Mouse (Mus musculus): ENCODE measurements around the gene Gm10190. TPM values are rescaled to one million over a fixed set of nuclear protein-coding genes. Genes with fewer than 3 reads are reported as not detected.
"Not testable (repeated sequence)": the region's sequence is repeated elsewhere in the genome, so short reads cannot be mapped to it uniquely, and the experiment has no call there.

The Gm10190 gene
- total RNA-seq (2018; cell fraction: chromatin; rRNA removed), result not detected
- total RNA-seq (2018; cell fraction: cytosol; rRNA removed), result not detected
- not detected for total RNA-seq (2018; cell fraction: nucleus; rRNA removed)
- polyA plus RNA-seq (2018), result not detected in 3 replicates

DNA sequence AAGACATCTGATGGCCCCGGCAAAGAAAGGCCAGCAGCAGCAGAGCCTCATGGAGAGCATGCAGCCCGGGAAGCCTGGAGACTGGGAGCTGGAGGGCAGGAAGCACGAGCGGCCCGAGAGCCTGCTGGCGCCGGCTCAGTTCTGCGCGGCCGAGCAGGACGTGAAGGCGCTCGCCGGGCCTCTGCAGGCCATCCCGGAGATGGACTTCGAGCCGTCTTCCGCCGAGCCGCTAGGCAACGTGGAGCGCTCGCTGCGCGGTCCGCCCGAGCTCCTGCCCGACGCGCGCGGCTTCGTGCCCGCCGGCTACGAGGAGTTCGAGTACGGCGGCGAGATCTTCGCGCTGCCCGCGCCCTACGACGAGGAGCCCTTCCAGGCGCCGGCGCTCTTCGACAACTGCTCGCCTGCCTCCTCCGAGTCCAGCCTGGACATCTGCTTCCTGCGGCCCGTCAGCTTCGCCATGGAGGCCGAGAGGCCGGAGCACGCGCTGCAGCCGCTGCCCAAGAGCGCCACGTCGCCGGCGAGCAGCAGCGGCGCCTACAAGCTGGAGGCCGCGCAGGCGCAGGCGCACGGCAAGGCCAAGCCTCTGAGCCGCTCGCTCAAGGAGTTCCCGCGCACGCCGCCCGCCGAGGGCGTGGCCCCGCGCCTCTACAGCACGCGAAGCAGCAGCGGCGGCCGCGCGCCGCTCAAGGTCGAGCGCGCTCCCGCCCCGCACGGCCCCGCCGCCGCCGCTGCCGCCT, at the start of gene Gm10190:
Gene Gm10190, minus strand, starts transcription at position 553 of the 737 bp plus-strand sequence.
- WGBS (ENCODE audit: missing documents), result 8% methylated on average over 100 of the region's 102 CpGs
- no peak within 1 kb of the TSS for H3K4me3 ChIP-seq (ENCODE audit: inconsistent target)
- H3K27ac ChIP-seq, result no peak within 1 kb of the TSS
- H3K79me2 ChIP-seq (ENCODE audit: inconsistent target), result no peaks in the 10 kb centered on the region
- H3K36me3 ChIP-seq (ENCODE audit: inconsistent target), result no peaks in the 10 kb centered on the region

DNA sequence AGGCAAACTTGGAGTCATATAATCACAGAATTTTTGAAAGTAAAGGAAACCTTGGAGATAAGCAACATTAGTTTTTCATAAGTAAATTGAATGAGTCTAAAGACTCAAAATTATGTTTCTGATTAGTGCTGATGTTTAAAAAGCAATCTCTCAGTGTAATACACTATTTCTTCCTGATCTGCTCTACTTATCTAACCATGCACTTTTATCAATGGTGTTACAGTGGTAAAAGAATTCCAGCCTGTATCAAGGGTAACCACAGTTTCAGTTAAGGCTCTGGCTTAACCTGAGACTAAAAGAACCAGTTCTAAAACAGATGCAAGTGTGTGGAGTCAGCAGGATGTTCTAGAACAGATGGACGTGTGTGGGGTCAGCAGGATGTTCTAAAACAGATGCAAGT, 47.7 kb upstream of the Gm10190 start:
- Histone ChIP-seq H3K79me2 (ENCODE audit: inconsistent target) (no peaks in the 10 kb centered on the region), H3K36me3 (ENCODE audit: inconsistent target) (peaks cover 35% of the 10 kb centered on the region), H3K27ac (no peak overlapping the region), H3K4me3 (ENCODE audit: inconsistent target) (no peak overlapping the region)
- WGBS (ENCODE audit: missing documents), result 86% methylated on average over 1 of the region's 1 CpGs

DNA sequence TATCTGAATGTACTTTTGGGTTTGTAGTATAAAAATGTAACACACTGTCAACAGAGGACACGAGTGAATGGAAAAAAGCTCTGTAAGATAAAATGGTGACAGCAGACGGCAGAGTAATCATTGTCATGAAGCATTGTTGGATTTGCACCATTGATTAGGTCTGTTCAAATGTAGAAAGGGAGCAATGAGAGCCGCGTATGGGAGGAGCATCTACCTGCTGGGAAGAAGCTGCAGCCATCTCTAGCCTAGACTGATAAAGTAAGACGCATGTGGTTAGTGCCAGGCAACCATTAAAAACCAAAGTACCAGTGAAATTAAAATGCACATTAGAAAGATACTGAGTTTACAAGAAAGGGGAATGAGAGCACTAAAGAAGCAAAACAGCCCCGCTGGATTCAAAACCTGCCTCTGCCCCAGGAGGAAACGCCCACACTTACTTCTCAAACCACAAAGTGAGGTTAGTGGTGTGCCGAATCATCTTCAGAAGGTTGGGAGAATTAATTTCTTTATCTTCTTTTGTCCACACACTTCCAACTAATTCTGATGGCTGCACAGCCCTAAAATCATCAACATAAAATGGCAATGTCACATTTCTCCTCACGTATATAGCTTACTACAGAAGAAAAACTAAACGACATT, 45.4 kb upstream of the Gm10190 start:
- no peaks in the 10 kb centered on the region for H3K79me2 ChIP-seq (ENCODE audit: inconsistent target)
- H3K36me3 ChIP-seq (ENCODE audit: inconsistent target), result peaks cover 50% of the 10 kb centered on the region
- no peak overlapping the region for H3K4me3 ChIP-seq (ENCODE audit: inconsistent target)
- no peak overlapping the region for H3K27ac ChIP-seq
- 75% methylated on average over 10 of the region's 10 CpGs for WGBS (ENCODE audit: missing documents)

DNA sequence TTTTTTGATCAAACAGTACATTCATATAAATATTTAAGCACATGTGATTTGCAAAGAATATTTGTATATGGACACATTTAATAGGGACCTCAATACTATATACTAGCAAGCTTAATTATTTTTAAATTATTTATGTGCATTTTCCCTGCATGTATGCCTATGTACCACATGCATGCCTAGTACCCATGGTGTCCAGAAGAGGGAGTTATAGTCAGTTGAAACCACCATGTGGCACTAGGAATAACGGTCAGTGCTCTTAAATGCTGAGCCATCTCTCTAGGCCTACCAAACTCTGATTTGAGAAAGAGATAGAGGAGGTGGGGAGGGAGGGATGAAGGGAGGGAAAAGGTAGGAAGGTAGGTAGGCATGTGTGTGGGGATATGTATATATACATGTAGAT, 37.8 kb upstream of the Gm10190 start:
- H3K79me2 ChIP-seq (ENCODE audit: inconsistent target), result no peaks in the 10 kb centered on the region
- 78% methylated on average over 1 of the region's 1 CpGs for WGBS (ENCODE audit: missing documents)
- no peak overlapping the region for H3K4me3 ChIP-seq (ENCODE audit: inconsistent target)
- no peak overlapping the region for H3K27ac ChIP-seq
- peaks cover 74% of the 10 kb centered on the region for H3K36me3 ChIP-seq (ENCODE audit: inconsistent target)

DNA sequence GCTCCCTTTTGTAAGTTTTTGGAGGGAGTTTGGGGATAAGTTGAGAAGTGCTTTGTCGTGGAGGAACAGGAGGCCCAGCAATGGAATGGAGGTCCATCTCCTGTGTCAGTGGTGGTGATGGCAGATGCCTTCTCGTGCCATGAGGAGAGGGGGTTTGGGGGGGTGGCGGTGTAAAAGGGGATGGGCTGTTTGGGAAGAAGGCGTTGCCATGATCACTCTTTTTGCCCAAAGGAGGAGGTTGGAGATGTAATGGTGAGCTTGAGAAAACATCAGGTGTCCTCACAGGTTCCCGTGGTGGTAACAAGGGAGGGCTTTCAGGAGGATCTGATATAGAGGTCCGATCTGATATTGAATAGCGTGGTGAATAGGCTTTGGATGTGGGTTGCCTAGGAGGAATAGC, 24.9 kb upstream of the Gm10190 start:
- H3K4me3 ChIP-seq (ENCODE audit: inconsistent target), result no peak overlapping the region
- WGBS (ENCODE audit: missing documents), result 96% methylated on average over 7 of the region's 7 CpGs
- peaks cover 20% of the 10 kb centered on the region; the same call in 1 of the 2 replicates for H3K36me3 ChIP-seq (ENCODE audit: inconsistent target)
- no peaks in the 10 kb centered on the region for H3K79me2 ChIP-seq (ENCODE audit: inconsistent target)
- no peak overlapping the region for H3K27ac ChIP-seq

DNA sequence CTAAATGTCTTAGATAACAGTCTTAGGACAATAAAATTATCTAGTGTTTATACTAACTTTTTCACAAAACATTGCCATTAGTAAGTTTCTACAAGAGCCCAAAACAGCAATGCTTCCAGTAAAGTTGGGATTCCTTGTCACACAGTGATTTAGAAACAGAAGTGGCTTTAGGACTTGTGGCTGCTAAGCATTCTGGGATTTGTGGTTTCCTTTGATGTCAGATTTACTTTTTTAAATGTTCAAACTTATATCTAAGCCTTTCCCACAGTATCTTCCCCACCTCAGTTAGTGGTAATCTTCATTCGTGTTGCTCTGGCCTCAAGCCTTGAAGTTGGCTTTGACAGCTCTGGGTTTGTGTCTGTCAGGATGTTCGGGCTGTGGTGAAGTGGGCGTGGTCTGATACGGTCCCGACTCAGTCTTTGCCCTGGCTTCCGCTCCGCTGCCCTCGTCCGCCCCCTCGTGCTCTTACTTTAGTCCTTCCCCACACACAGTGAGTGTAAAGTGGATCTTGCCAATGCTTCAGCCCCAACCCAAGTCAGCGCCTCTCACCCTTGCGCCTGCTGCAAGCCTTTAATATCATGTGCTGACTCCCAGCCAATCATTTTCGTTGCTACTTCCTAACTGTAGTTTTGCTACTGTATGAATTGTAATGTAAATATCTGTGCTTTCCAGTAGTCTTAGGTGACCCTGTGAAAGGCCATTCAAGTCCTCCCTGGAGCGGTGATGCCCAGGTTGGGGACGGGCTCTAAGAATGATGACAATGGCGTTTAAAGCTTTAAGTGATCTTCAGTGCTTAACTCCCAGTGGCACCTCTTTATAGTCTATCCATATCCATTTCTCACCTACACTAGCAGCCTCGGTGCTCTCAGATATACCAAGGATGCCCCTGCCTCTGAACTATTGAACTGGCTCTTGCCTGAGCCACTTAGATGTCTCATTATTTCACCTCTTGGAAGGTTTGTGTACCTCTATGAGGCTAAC, 18.4 kb upstream of the Gm10190 start:
- Histone ChIP-seq H3K4me3 (ENCODE audit: inconsistent target) (peak overlapping the region; percentile 35), H3K27ac (0 out of 2 replicates have a peak overlapping the region, but pooled peaks have one; percentile 7), H3K79me2 (ENCODE audit: inconsistent target) (no peaks in the 10 kb centered on the region), H3K36me3 (ENCODE audit: inconsistent target) (no peaks in the 10 kb centered on the region)
- 25% methylated on average over 15 of the region's 17 CpGs for WGBS (ENCODE audit: missing documents)

DNA sequence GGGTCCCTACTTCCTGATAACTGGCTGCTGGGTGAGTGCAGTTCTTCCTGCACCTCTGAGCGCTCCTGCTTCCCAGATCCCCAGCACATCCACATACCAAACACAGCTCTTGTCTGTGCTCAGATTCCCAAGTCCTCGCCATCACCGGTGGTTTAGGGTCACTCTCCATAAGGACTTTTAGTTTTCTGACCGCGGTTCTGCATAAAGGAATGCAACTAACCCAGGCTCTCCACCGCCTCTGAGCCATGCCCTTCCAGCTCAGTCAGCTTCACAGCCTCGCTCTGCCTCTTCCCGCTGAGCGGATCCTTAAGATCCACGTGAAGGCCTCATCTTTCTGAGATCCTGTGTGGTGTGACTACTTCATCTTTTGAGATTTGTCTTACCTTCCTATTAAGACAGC, 16.7 kb upstream of the Gm10190 start:
- 94% methylated on average over 10 of the region's 10 CpGs for WGBS (ENCODE audit: missing documents)

DNA sequence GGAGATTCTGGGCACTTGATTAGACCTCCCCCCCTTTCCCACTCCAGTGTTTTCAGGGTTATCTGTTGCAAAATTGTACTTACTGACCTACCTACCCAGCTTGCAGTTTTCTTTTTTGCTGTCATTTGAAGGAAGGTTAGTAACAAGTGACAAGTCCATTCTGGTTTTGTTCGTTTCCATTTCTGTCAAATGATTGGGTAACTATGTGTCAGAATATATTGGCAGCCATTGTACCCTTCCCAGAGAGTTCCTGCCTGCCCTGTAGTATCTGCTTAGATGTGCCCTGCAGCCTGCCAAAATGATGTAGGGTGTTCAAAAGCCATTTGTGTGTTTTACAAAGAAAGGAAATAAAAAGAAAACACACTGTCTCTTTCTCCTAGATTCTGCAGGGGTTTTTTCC, 12.3 kb upstream of the Gm10190 start:
- Histone ChIP-seq H3K79me2 (ENCODE audit: inconsistent target) (no peaks in the 10 kb centered on the region), H3K4me3 (ENCODE audit: inconsistent target) (no peak overlapping the region), H3K27ac (no peak overlapping the region), H3K36me3 (ENCODE audit: inconsistent target) (no peaks in the 10 kb centered on the region)
- 50% methylated on average over 1 of the region's 1 CpGs for WGBS (ENCODE audit: missing documents)

More for the DNA sequence above, 16.7 kb upstream of the Gm10190 start:
- Histone ChIP-seq H3K79me2 (ENCODE audit: inconsistent target) (no peaks in the 10 kb centered on the region), H3K4me3 (ENCODE audit: inconsistent target) (no peak overlapping the region), H3K36me3 (ENCODE audit: inconsistent target) (no peaks in the 10 kb centered on the region), H3K27ac (no peak overlapping the region)

DNA sequence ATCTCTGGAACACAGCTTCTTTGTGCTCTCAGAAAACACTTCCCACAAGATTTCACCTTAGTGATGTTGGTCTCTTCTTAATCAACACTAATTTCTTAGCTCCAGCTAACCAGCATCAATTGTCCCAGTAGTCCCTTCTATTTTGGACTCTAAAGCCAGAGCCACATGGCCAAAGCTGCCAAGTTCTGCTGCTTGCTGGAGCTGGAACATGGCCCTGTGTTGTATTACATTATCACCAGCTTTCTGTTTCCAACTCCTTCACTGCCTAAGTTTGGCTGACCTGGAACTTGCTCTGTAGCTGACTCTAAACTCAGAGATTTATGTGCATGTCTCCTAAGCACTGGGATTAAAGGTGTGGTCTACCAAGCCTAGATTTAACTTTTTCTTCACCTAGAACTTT, 5.0 kb upstream of the Gm10190 start:
- not testable (repeated sequence) for H3K79me2 ChIP-seq (ENCODE audit: inconsistent target); H3K4me3 ChIP-seq (ENCODE audit: inconsistent target)

DNA sequence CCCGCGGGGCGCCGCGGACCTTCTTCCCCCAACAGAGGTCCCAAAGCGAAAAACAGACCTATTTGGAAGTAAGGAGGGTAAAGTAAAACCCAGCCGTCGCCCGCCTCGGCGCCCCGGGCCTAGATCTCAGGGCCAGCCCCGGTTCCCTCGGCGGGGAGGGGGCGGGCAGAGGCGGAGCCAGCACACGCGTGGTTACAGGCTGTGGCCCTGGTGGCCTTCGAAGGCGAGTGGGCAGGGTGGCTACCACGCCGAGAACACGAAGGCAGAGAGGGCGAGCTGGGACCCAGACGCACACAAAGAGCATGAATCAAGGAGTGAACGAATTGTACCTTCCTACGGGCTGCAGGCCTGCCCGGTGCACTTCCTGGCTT, 370 bp upstream of the Gm10190 start:
- 34% methylated on average over 29 of the region's 29 CpGs for WGBS (ENCODE audit: missing documents)
- Histone ChIP-seq H3K79me2 (ENCODE audit: inconsistent target) (no peaks in the 10 kb centered on the region), H3K36me3 (ENCODE audit: inconsistent target) (no peaks in the 10 kb centered on the region), H3K27ac (no peak overlapping the region), H3K4me3 (ENCODE audit: inconsistent target) (no peak overlapping the region)

More for the DNA sequence above, 5.0 kb upstream of the Gm10190 start:
- not testable (repeated sequence) for H3K36me3 ChIP-seq (ENCODE audit: inconsistent target); H3K27ac ChIP-seq

DNA sequence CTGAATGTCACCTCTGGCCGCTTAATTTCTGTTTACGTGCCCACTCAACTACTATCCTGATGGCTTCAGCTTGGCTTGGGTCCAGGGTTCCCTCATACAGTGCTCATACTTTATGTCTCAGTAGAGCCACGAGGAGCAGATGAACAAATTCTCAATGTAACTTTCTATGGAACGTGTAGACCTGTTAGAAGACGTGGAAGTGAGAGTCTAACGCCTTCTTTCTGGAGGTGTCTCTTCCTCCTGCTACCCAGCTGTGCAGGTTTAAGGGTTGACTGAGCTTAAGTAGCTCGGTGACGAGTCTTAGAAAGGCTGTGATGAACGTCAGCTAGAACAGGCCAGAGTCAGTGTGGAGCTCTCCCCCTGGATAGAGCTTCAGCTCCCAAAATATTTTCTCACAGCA, 4.7 kb downstream of the Gm10190 start:
- Histone ChIP-seq H3K4me3 (ENCODE audit: inconsistent target) (no peak overlapping the region), H3K27ac (no peak overlapping the region), H3K36me3 (ENCODE audit: inconsistent target) (no peaks in the 10 kb centered on the region), H3K79me2 (ENCODE audit: inconsistent target) (no peaks in the 10 kb centered on the region)
- 91% methylated on average over 8 of the region's 9 CpGs for WGBS (ENCODE audit: missing documents)

DNA sequence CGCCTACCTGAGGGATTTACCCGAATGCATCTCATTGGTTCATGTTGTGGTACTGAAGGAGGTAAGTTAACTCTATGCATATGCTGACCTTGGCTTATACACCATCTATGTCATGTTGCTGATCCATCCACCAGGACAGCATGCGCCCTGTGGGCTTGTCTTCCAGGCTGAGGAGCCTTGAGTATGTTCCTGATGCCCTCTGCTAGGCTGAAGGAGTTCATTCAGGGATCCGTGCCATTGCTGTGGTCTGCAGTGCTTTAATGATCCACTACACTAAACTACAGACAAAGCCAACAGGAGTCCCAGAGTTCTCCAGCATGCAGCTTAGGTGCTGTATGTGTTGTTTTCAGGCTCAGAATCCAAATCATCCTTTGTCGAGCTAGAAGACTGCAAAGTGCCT, 6.1 kb downstream of the Gm10190 start:
- Histone ChIP-seq H3K79me2 (ENCODE audit: inconsistent target) (no peaks in the 10 kb centered on the region), H3K36me3 (ENCODE audit: inconsistent target) (no peaks in the 10 kb centered on the region), H3K4me3 (ENCODE audit: inconsistent target) (no peak overlapping the region), H3K27ac (no peak overlapping the region)
- 96% methylated on average over 5 of the region's 5 CpGs for WGBS (ENCODE audit: missing documents)

DNA sequence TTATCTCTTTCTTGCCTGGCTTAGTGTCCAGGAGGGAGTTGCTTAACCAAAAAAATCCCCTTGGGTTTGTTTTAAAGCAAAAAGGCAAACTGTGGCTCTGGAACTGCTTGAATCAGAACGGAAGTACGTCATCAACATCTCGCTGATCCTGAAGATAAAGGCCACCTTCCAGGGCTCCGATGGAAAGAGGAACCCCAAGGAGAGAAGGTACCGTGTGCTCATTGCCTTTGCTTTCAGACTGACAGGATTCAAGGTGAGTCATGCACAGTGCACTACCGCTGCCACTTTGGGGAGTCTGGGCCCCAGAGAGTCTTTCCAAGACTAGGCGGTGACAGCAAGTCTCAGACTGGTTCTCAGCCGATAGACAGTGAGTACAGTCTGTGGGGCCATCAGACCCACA, 13.1 kb downstream of the Gm10190 start:
- WGBS (ENCODE audit: missing documents), result 63% methylated on average over 8 of the region's 8 CpGs
- H3K27ac ChIP-seq, result no peak overlapping the region
- H3K36me3 ChIP-seq (ENCODE audit: inconsistent target), result no peaks in the 10 kb centered on the region
- no peaks in the 10 kb centered on the region for H3K79me2 ChIP-seq (ENCODE audit: inconsistent target)
- no peak overlapping the region for H3K4me3 ChIP-seq (ENCODE audit: inconsistent target)

DNA sequence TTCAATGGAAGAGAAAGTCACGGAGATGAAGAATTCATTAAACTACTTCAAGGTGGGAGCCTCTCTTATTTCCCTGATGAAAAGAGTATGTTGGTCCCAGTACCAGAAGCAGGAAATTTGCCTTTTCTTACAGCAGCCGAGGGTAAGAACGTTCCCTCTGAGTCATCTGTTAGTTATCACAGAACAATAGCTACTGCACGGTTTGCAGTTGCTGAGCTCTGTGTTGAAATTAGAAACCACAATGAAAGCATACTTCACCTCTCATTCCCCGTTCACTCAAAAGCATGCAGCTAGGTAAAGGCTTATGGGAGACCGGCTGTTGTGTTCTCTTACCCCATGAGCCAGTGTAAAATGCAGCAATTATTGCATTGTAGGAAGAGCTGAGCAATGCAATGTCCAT, 26.1 kb downstream of the Gm10190 start:
- no peak overlapping the region for H3K4me3 ChIP-seq (ENCODE audit: inconsistent target)
- no peak overlapping the region for H3K27ac ChIP-seq
- H3K36me3 ChIP-seq (ENCODE audit: inconsistent target), result no peaks in the 10 kb centered on the region
- H3K79me2 ChIP-seq (ENCODE audit: inconsistent target), result no peaks in the 10 kb centered on the region
- 74% methylated on average over 6 of the region's 6 CpGs for WGBS (ENCODE audit: missing documents)
